Mouse (Mus musculus) adrenal gland, postnatal 4 days (tissue): ENCODE data around the gene Olfr345. TPM values are rescaled to one million over a fixed set of nuclear protein-coding genes. Genes with fewer than 3 reads are reported as not detected.

ENCODE experiments used
- DNase-seq, 2 experiments: peaks; one replicate each; pipeline ENCODE4 v3.0.0; 2021 to 2022; ENCODE audit warnings: low spot score in 2 of 2, mixed read lengths in 2 of 2
- long read RNA-seq, 2 experiments: library from polyadenylated mRNA; stranded (forward); transcript quantifications; one replicate each; pipeline ENCODE4 v2.0.0; 2021
- total RNA-seq, 2 experiments: library from RNA; stranded (reverse); gene quantifications; 2 replicates each; pipeline ENCODE4 v1.2.3; 2021

Gene Olfr345
- not detected for total RNA-seq
- long read RNA-seq, experiment 1, result 0 reads
- long read RNA-seq, experiment 2, result 0 reads

GRCm38 (mm10) chr2:36639741-36640140 lies at the start of gene Olfr345:
Gene Olfr345, plus strand, starts transcription at chr2:36640041.
- DNase-seq, result no peak

GRCm38 (mm10) chr2:36685488-36685887 lies 45.6 kb downstream of the Olfr345 start, which contains the start of gene Olfr346:
Gene Olfr346, plus strand, starts transcription at chr2:36685788.
- no peak for DNase-seq

Other genes with a start within 250 kb of the Olfr345 start
- gene Olfr339, start 221.1 kb upstream of the Olfr345 start, total RNA-seq, result not detected
- not detected for gene Olfr340, start 187.5 kb upstream of the Olfr345 start, total RNA-seq
- not detected for gene Olfr341, start 157.6 kb upstream of the Olfr345 start, total RNA-seq
- gene Olfr342, start 115.0 kb upstream of the Olfr345 start, total RNA-seq, result not detected
- not detected for gene Olfr344, start 73.4 kb upstream of the Olfr345 start, total RNA-seq
- not detected for gene Olfr346, start 45.7 kb downstream of the Olfr345 start, total RNA-seq
- gene Olfr347, start 91.9 kb downstream of the Olfr345 start, total RNA-seq, result not detected
- gene Olfr348, start 144.2 kb downstream of the Olfr345 start, total RNA-seq, result not detected
- not detected for gene Olfr50, start 150.5 kb downstream of the Olfr345 start, total RNA-seq
- gene Olfr3, start 177.0 kb downstream of the Olfr345 start, total RNA-seq, result not detected
- not detected for gene Olfr350, start 206.3 kb downstream of the Olfr345 start, total RNA-seq
- gene Olfr351, start 222.6 kb downstream of the Olfr345 start, total RNA-seq, result not detected
- gene Olfr352, start 228.4 kb downstream of the Olfr345 start, total RNA-seq, result not detected